Mouse (Mus musculus): ENCODE measurements around the gene Sgcg. TPM values are rescaled to one million over a fixed set of nuclear protein-coding genes. Genes with fewer than 3 reads are reported as not detected.

Gene Sgcg
- total RNA-seq, 4 experiments from 2014 or later = 0.43 to 0.74 TPM; not detected in 2

DNA sequence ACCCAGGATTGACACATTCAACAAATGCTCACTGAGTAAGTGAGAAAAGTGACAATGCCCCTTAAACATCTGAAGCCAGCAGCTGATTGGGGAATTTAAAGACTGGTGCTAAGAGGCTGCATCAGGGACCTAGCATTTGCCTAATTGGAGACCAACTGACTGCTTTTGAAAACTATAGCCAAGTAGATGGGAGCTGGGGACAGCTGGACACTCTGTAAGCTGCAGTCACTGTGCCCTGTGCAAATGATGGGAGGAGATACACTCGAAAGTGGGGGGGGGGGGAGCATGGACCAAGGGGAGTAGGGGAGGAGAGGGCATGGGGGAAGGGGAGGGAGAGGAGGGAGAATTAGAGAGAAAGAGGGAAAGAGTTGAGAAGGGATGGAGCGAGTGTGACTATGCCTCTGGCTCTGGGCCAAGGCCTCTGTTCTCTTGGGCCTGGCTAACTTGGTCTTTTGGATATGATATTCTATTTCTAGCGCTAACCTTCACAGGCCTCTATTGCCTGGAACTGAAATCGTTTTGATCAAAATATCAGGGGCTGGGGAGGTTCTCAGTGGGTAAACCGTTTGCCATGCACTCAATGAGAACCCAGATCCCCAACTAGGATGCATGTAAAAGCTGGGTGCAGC lies 22.3 kb downstream of the Sgcg start:
- no peak for DNase-seq (ENCODE audit: low spot score in 2 of 2)

DNA sequence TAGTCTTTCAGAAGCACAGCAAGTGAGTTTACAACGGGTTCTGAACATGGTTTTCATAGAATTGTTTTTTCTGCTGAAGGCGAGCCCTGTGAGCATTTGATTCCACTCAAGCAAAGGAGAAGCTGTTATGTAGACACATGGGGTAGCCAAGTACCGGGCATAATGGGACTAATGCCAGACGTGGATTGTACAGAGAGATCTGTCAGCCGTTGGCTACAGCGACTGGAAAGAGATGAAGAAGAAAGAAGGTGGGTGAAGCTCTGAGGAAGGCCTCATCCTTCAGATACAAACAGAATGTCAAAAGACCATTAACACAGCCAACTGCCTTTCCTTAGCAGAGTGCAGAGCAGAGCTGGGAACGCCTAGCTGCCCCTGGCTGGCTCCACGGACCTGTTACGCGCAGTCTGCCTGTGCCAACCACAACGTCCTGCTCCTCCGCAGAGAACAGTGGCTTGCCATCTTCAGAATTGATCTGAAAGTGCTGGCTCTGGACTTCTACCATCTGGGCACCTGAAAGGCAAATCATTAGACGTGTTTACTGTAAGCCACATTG lies 26.2 kb downstream of the Sgcg start:
- DNase-seq (ENCODE audit: low spot score in 2 of 2) = peak in 1 of 2 experiments; percentile 37

GRCm38 (mm10) chr14:61230179-61230578 lies 28.1 kb downstream of the Sgcg start:
- DNase-seq (ENCODE audit: low spot score in 2 of 2) = no peak

GRCm38 (mm10) chr14:61229763-61230162 lies 28.5 kb downstream of the Sgcg start:
- DNase-seq (ENCODE audit: low spot score in 2 of 2) = no peak

GRCm38 (mm10) chr14:61226151-61226550 lies 32.1 kb downstream of the Sgcg start:
- no peak for DNase-seq (ENCODE audit: low spot score in 2 of 2)

GRCm38 (mm10) chr14:61224387-61225077 lies 33.8 kb downstream of the Sgcg start:
- peak in 1 of 2 experiments; percentile 13 for DNase-seq (ENCODE audit: low spot score in 2 of 2)

DNA sequence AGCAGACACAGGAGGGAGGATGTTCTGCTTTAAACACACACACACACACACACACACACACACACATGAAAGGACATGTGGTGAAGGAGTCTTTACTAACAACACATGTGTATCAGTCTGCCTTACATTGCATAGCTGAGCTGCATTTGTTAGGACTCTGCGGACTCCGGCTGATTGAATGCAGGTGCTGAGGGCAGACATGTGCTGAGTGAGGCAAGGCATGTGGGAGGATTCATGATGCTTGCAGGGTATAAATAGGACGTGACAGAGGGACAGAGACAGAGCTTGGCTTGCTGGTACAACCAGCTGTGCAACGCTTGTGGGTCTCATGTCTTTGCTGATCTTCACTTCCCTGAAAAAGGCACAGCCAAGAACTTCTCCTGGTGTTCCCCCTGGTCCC lies 34.5 kb downstream of the Sgcg start:
- DNase-seq (ENCODE audit: low spot score in 2 of 2) = peak in 1 of 2 experiments; percentile 19

- DNase-seq (ENCODE audit: low spot score in 2 of 2) = no peak
Observed at GRCm38 (mm10) chr14:61222506-61222905, 35.8 kb downstream of the Sgcg start.

DNA sequence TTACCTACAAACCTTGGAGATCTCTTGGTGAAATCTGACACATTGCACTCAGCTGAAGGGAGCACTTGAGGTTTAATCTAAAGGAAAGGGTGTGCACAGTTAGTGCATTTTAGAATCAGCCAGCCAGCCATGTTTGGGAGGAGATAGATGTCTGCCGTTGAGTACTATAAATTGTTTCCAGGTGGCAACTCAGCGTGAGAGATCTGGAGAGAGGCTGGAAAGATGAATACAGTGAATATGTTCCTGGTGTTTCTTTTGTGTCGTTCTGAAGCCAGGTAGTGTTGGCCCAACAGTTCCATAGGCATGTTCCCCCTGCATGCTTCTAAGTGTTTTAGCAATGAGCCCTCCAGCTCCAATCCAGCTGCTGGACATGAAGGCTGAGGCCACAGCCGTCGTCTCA lies 37.1 kb downstream of the Sgcg start:
- no peak for DNase-seq (ENCODE audit: low spot score in 2 of 2)

GRCm38 (mm10) chr14:61211754-61212153 lies 46.5 kb downstream of the Sgcg start:
- DNase-seq (ENCODE audit: low spot score in 2 of 2) = no peak

- no peak for DNase-seq (ENCODE audit: low spot score in 2 of 2)
Observed at GRCm38 (mm10) chr14:61210111-61210510, 48.2 kb downstream of the Sgcg start.

DNA sequence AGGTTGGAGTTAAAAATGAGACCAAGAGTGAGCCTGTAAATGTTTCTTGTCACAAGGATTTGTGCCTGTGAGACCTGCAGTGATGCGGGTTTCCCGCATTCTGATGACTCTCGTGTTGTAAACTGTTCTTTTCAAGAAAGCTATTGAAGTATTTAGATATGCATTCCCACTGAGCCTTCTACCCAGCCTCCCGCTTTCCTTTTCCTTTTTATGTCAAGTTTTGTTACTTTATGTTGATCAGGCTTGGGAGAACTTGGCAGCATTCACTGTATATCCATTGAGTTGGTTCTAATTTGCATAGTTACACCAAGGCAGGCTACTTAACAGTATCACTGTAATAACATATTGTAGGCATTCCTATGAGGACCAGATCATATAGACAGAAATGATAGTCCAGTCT lies 63.9 kb downstream of the Sgcg start:
- no peak for DNase-seq (ENCODE audit: low spot score in 2 of 2)

DNA sequence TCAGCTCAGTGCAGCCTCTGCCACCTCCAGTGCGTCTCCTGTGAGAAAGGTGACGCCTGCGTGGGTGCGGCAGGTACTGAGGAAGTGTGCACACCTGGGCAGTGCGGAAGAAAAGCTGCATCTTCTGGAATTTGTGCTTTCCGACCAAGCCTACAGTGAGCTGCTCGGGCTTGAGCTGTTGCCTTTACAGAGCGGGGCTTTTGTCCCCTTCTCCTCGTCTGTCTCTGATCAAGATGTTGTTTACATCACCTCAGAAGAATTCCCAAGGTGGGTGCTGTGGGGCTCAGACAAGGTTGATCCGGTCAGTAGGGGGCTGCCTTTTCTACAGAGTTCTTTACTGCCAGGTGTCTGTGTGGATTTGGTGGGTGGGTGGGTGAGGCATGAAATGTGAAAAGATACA lies 66.0 kb downstream of the Sgcg start:
- DNase-seq (ENCODE audit: low spot score in 2 of 2) = no peak

DNA sequence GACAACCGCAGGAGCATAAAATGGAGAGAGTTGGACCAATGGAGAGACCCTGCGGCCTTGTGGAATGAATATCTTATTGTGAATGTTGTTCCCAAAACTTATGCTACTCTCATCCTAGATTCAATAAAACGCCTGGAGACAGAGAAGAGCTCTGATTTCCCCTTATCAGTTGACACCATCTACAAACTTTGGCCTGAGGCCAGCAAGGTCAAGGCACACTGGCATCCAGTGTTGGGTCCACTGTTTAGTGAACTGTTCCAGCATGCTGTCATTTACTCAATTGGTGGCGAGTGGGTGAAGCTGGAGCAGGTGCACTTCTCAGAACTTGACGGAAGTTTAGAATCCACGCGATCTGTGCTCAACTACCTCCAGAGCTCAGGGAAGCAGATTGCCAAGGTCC lies 66.4 kb downstream of the Sgcg start:
- no peak for DNase-seq (ENCODE audit: low spot score in 2 of 2)

- DNase-seq (ENCODE audit: low spot score in 2 of 2) = peak; percentile 39 to 54
Observed at GRCm38 (mm10) chr14:61173229-61173628, 85.1 kb downstream of the Sgcg start.

- peak; percentile 98 to 99 for DNase-seq (ENCODE audit: low spot score in 2 of 2)
Observed at GRCm38 (mm10) chr14:61172548-61173158, 85.6 kb downstream of the Sgcg start.

DNA sequence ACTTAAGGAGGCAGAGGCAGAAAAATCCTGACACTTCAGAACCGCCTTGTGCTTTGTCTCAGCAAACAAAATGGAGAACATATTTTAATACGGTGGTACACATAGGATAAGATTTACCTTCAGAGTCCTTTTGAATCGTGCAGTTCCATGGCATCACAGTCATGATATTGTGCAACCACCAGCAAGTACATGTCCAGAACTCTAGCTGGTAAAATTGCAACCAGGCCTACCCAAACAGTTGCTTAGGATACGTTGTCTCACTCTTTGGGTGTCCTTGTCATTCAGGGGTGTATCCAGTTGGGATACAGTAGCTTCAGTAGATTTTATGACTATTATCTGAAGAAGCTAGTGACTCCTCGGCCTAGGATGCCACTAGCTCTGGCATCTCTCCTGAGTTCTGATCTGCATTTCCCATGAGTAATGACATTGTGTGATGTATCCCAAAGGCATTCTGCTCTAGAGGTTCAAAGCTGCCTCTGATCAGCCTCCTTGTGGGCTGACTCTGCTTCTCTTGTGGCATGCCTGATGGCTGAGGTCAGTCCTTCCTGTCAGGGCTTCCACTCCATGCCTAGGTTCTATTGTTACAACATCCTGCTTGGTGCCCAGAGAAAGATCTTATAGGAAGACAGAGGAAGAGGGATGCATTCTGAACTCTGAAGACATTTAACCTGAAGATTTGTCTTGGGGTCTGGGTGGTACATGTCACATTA lies 86.9 kb downstream of the Sgcg start:
- no peak for DNase-seq (ENCODE audit: low spot score in 2 of 2)

Other genes starting within 250 kb of the Sgcg start
- gene Tnfrsf19, start 212.0 kb downstream of the Sgcg start, total RNA-seq (2022) = 10 to 100 TPM; 41.9 to 49.1 (median 46.4) TPM
- gene Sacs, start 120.0 kb downstream of the Sgcg start, total RNA-seq (2022) = 10 to 100 TPM; 48.3 to 59.5 (median 52.5) TPM
- 1 to 10 TPM in 2 of 4 experiments, under 1 TPM in 2; 0.35 to 4.4 (median 2.2) TPM for gene Arl11, start 51.3 kb upstream of the Sgcg start, total RNA-seq (2022)
- 1 to 10 TPM; 5.9 to 7.0 (median 6.4) TPM for gene Ebpl, start 101.9 kb upstream of the Sgcg start, total RNA-seq (2022)
- gene Kpna3, start 181.4 kb upstream of the Sgcg start, total RNA-seq (2022) = 10 to 100 TPM; 67.0 to 79.4 (median 71.3) TPM

Measured in layer of hippocampus, adult 8-10 months (tissue).